9 mouse cellular contexts compared by ENCODE assay signal in genomic region chr1:119348456-119349208, GRCm38 (mm10).
DNase-seq lines count a peak whose midpoint lies in the region; ATAC-seq and TF ChIP-seq lines count a peak whose summit lies in the region.
"Had no signal": no experiment of that assay in that cellular context is flagged by ENCODE, and none has a peak within 500 bp of the region (broad histone marks: within the 10 kb centered on the region; RNA-seq: fewer than 3 reads in every experiment).

No protein-coding gene starts in this region.

- WGBS in heart, embryonic 12.5 days = 22% methylated on average over 18 of the region's 18 CpGs
- 16% methylated on average over 18 of the region's 18 CpGs for WGBS in limb, embryonic 13.5 days
- WGBS in liver, embryonic 11.5 days = 30% methylated on average over 18 of the region's 18 CpGs

- no peak overlapping the region for H3K4me3 ChIP-seq in heart, embryonic 12.5 days
- no peak overlapping the region for H3K4me3 ChIP-seq in embryonic fibroblast, embryonic 13.5 days (ENCODE audit: insufficient read depth, low read length)
- H3K4me3 ChIP-seq in limb, embryonic 13.5 days = no peak overlapping the region
- H3K4me3 ChIP-seq in liver, embryonic 11.5 days (ENCODE audit: low read depth, low read length) = no peak overlapping the region
- H3K4me3 ChIP-seq: stomach, embryonic 15.5 days had no signal

- no peaks in the 10 kb centered on the region for H3K9me3 ChIP-seq in heart, embryonic 12.5 days (replicated peaks)
- no peaks in the 10 kb centered on the region for H3K9me3 ChIP-seq in limb, embryonic 13.5 days
- H3K9me3 ChIP-seq in liver, embryonic 11.5 days (ENCODE audit: control insufficient read depth, low read length) = no peaks in the 10 kb centered on the region
- H3K9me3 ChIP-seq: stomach, embryonic 15.5 days had no signal

- intact Hi-C loops in heart, postnatal 10 days (cut with DNase I) = no loop called here

- no peak for DNase-seq in heart, postnatal 10 days
- DNase-seq in ES-CJ7 (ENCODE audit: low read depth, low spot score) = peak; percentile 81
- DNase-seq in B cell, adult 2 months = no peak
- DNase-seq in liver, embryonic 11.5 days (ENCODE audit: low spot score) = no peak

- H3K4me2 ChIP-seq in heart, embryonic 12.5 days = peak overlapping the region; percentile 15
- H3K4me2 ChIP-seq in limb, embryonic 13.5 days (replicated peaks) = peak overlapping the region; percentile 40
- H3K4me2 ChIP-seq in liver, embryonic 11.5 days = no peak overlapping the region
- H3K4me2 ChIP-seq: stomach, embryonic 15.5 days had no signal

- no peaks in the 10 kb centered on the region for H3K36me3 ChIP-seq in heart, embryonic 12.5 days
- H3K36me3 ChIP-seq in limb, embryonic 13.5 days = no peaks in the 10 kb centered on the region
- H3K36me3 ChIP-seq in liver, embryonic 11.5 days (ENCODE audit: control insufficient read depth, insufficient read depth, low read length) = no peaks in the 10 kb centered on the region
- H3K36me3 ChIP-seq: stomach, embryonic 15.5 days had no signal

- no peak overlapping the region for H3K27ac ChIP-seq in heart, embryonic 12.5 days (ENCODE audit: poor library complexity, severe bottlenecking)
- peak overlapping the region; percentile 19; the same call in 1 of the 2 replicates for H3K27ac ChIP-seq in embryonic fibroblast, embryonic 13.5 days (ENCODE audit: insufficient read depth, low read length)
- H3K27ac ChIP-seq in limb, embryonic 13.5 days = no peak overlapping the region
- H3K27ac ChIP-seq in liver, embryonic 11.5 days (ENCODE audit: low read depth, low read length) = no peak overlapping the region
- H3K27ac ChIP-seq: stomach, embryonic 15.5 days had no signal

- no peak for TF ChIP-seq CTCF in embryonic fibroblast, embryonic 13.5 days (IDR thresholded peaks at IDR 0.05; ENCODE audit: borderline replicate concordance, insufficient read depth, low read length)

- peak; percentile 48; the same call in 1 of the 2 replicates for ATAC-seq in heart, embryonic 12.5 days (ENCODE audit: insufficient number of reproducible peaks, low FRiP score)
- ATAC-seq in limb, embryonic 13.5 days (ENCODE audit: low FRiP score, low read depth) = peak; percentile 51; the same call in 1 of the 2 replicates
- no peak for ATAC-seq in inflammation-experienced regulatory T-cells, adult 6 months
- ATAC-seq in liver, embryonic 11.5 days (replicated peaks; ENCODE audit: low FRiP score) = no peak

- H3K9ac ChIP-seq in heart, embryonic 12.5 days = no peak overlapping the region
- no peak overlapping the region for H3K9ac ChIP-seq in limb, embryonic 13.5 days
- H3K9ac ChIP-seq in liver, embryonic 11.5 days (ENCODE audit: low read depth, low read length) = no peak overlapping the region
- H3K9ac ChIP-seq: stomach, embryonic 15.5 days had no signal

- H3K4me1 ChIP-seq in heart, embryonic 12.5 days (replicated peaks) = peaks cover 15% of the 10 kb centered on the region
- peaks cover 8% of the 10 kb centered on the region; the same call in 1 of the 2 replicates for H3K4me1 ChIP-seq in embryonic fibroblast, embryonic 13.5 days (ENCODE audit: control insufficient read depth, insufficient read depth, low read length)
- peaks cover 14% of the 10 kb centered on the region for H3K4me1 ChIP-seq in limb, embryonic 13.5 days
- H3K4me1 ChIP-seq in liver, embryonic 11.5 days (replicated peaks; ENCODE audit: control insufficient read depth, insufficient read depth, low read length) = no peaks in the 10 kb centered on the region
- H3K4me1 ChIP-seq: stomach, embryonic 15.5 days had no signal

- no peak for TF ChIP-seq POLR2A in embryonic fibroblast, embryonic 13.5 days (IDR thresholded peaks at IDR 0.05; ENCODE audit: low read depth, low read length)

- no peaks in the 10 kb centered on the region for H3K27me3 ChIP-seq in heart, embryonic 12.5 days (replicated peaks)
- H3K27me3 ChIP-seq in limb, embryonic 13.5 days = no peaks in the 10 kb centered on the region
- H3K27me3 ChIP-seq in liver, embryonic 11.5 days (replicated peaks; ENCODE audit: control insufficient read depth, insufficient read depth, low read length) = no peaks in the 10 kb centered on the region
- H3K27me3 ChIP-seq: stomach, embryonic 15.5 days had no signal

Comparison
In these comparisons a context has a peak if more than half of its experiments do, and no peak if none do; other contexts are left out.
1. ATAC-seq: peak in heart, embryonic 12.5 days (single experiment) and limb, embryonic 13.5 days (single experiment); none in inflammation-experienced regulatory T-cells, adult 6 months (single experiment) and liver, embryonic 11.5 days (single experiment).